Mouse (Mus musculus) left cerebral cortex, postnatal 10 days (tissue): ENCODE data around the gene Igfbp2. TPM values are rescaled to one million over a fixed set of nuclear protein-coding genes. Genes with fewer than 3 reads are reported as not detected.

ENCODE experiments used
- DNase-seq, 2 experiments: peaks; one replicate each; pipeline ENCODE4 v3.0.0; 2021 to 2022; ENCODE audit warnings: low spot score in 2 of 2, mixed read lengths in 1 of 2; ENCODE audit errors: extremely low spot score in 1 of 2
- intact Hi-C: fragments of 180-260 bp; cut with DNase I; formaldehyde crosslinking; loops from one replicate; pipeline ENCODE4 v1.15.1; 2025
- total RNA-seq, 2 experiments: library from RNA; stranded (reverse); gene quantifications; 2 replicates each; pipeline ENCODE4 v1.2.3; 2021

Igfbp2 gene
- total RNA-seq, result 100 to 1,000 TPM; 109 to 114 TPM

DNA sequence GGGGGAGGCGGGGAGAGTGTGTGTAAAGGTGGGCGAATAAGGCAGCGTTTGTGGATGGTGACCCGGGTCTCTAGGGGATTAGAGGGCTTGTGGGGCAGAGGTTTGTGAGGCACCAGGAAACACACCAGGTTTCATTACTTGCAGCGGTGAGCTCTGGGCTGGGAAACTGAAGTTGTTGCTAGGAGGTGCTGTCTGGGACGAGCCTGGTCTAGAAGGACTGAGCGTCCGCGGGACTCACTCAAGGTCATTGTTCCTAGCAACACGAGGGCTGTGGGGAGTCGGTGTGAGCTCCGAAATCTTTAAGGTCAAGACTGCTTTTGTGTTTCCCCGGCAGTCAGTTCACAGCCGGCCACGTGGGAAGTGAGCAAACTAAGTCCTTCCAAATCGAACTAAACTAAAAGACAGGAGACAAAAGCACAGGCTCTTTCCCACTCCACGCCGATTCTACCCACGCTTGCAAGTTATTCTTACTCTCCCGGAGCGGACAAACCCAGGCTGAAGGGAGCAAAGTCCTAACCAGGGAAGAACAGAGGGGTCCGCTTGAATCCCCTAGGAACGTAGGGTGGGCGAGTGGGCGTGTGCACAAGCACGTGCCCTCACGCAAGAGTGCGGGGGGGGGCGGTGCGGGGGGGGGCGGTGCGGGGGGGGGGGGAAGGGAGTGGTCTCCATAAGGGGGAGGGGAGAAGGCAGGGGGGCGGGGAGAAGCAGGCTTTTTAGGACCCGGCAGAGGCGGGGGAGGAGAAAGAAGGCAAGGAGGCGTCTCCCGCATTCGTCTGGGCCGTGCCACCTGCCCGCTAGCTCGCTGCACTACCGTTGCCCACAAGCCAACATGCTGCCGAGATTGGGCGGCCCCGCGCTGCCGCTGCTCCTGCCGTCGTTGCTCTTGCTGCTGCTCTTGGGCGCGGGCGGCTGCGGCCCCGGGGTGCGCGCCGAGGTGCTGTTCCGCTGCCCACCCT lies at the start of gene Igfbp2:
Gene Igfbp2 (plus strand): TSS at position 753 of the 956 bp plus-strand sequence.
- peak in 1 of 2 experiments; percentile 70 for DNase-seq
- intact Hi-C loops, result no loop called here

DNA sequence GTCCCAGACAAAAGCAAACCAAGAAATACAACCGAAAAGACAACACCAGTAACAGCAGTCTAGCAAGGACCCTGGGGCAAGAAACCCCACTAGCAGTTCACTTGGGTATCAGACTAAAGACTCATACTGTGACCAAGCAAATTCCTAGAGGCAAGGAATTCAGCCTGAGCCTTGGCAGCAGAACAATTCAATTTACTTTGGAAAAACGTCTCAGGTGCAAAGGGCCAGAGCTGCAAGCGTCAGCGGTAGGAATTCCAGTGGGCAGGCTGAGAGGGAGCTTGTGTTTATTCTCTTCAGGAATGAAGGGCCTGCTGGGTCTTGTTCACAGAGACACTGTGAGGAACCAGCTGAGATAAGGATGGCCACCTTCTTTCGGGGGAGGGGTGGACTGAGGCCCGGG lies 45.5 kb upstream of the Igfbp2 start:
- DNase-seq, result peak in 1 of 2 experiments; percentile 42
- intact Hi-C loops, result no loop called here

DNA sequence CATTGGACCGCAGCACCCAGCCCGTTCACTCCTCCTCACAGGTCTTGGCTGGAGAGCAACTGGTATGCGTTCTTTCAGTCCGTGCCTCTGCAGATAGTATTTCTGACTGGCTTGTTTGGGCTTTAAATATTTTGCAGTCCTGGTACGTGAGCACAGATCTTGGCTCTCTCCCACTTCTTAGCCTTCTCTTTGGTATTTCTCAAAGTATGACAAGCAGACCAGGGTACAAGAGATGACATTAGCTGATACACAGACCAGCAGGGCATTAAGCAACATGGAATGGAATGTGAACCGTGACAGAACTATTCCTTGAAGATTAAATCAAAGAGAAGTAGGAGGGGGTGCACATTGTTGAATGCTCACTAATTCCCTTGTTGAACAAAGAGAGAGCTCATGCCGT lies 43.6 kb upstream of the Igfbp2 start:
- intact Hi-C loops, result no loop called here
- DNase-seq, result no peak

DNA sequence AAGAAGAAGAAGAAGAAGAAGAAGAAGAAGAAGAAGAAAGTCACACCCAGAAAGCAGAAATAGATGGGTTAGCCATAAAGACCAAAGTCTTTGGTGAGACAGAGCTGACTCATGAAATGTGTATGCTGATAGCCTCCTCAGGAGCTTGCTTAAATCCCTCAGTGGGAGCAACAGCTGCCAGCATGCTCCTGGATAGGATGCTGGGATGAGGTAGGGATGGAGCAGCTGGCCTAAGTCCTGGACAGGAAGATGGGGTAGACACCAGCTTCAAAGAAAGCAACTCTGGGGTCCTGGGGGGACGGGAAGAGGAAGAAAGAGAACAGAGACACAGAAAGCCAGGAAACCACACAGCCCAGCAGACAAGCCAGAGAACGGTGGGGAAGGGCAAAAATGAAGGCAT lies 41.0 kb upstream of the Igfbp2 start:
- intact Hi-C loops, result no loop called here
- DNase-seq, result no peak

DNA sequence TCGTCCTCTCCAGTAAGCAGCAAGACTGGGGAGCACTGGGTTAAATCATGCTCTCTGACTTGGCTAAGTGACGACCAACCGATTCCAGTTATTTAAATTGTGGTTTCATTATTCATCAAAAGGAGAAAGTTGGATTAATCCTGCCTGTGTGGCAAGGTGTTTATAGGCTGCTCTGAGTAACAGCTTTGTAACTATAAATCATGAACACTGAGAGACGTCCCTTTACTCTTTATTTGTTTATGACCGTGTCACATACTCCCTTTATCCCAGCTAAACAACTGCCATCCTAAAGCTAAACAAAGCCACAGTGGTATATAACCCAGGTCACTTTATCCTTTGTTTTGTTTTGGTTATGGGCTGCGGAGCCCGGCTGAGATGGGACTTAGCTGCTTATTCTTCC lies 40.3 kb upstream of the Igfbp2 start:
- intact Hi-C loops, result no loop called here
- no peak for DNase-seq

DNA sequence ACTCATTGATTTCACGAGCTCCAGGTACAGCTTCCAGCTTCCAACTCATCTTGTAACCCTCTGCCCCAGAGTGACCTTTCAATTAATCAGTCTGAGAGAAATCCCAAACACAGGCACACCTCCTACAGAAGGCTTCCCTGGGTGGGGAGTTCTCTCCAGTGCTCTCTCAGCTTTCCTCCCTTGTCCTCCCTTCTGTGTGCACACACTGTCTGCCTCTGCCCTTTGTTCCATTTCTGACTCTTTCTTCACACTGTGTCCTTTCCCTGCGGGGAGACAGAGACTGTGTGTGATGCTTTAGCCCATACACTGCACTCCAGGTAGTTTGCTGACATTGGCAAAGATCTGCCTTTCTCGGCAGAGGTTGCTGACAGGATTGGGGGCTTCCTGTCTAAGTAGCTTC lies 33.6 kb upstream of the Igfbp2 start:
- DNase-seq, result no peak
- intact Hi-C loops, result no loop called here

DNA sequence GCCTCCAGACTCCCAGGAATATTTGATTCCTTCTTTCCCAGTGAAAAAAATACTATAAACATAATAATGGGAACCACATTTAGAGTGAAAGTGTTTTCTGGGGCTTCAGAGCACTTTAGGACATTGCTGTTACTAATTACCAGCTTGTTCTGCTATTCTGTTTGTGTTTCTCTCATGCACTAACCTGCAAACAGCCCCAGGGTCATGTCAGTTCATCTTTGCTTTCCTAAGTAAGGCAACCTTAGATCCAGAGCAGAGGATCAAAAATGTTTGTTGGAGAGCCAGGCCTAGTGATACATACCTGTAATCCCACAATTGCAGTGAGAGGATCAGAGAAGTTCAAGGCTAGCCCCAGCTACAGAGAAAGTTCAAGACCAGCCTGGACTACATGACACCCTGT lies 32.6 kb upstream of the Igfbp2 start:
- intact Hi-C loops, result no loop called here
- no peak for DNase-seq

DNA sequence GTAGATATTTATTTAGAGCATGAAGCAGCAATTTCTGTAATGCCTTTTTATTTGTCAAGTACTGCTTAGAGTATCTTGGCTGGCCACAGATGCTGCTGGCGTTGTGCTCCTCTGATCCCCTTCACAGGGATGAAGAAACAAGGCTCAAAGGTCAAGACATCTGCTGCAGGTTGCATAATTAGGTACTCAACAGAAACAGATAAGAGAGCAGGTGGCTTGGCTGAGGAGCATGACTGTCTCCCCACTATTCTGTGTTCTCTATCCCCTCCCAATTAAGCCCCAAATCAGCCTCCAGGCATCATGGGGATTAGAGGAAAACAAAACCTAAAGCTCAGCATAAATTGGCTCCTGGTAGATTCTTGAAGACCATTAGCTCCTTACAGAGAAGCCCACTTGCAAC lies 32.0 kb upstream of the Igfbp2 start:
- intact Hi-C loops, result no loop called here
- no peak for DNase-seq

DNA sequence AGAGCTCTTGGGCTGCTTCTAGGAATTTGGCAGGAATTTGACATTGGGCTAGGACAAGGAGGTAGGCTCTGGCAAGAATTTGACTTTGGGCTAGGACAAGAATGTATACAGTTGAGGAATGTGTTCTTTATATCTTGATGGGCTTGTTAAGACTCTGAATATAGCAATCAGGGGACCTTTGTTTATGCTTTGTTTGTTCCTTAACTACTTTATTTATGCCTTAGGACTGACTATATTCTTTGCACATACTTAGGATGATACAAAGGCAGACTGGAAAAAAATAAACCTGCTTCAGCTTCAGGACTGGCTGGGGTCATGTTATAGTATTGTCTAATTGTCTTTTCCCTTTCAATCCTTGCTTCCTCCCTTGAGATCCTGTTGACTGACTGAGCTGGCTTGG lies 31.1 kb upstream of the Igfbp2 start:
- DNase-seq, result no peak

DNA sequence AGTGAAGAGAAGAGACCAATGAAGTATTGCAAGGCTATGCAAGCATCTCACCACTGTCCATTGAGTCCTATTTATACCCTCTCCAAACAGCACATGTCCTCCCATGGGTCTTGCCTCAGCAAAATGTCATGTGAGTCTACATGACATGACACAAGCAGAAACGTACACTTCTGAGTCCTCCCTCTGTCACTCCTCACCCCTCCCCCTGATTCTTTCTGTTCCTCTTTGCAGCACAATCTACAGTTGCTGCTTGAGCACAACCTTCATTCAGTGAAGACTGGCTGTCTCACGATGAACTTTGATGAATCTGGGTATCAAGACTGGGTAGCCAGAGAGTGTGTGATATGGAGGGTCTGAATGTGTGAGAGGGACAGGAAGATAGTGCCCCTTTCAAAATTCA lies 28.2 kb upstream of the Igfbp2 start:
- intact Hi-C loops, result no loop called here
- no peak for DNase-seq

More for the DNA sequence above, 31.1 kb upstream of the Igfbp2 start:
- intact Hi-C loops, result no loop called here

DNA sequence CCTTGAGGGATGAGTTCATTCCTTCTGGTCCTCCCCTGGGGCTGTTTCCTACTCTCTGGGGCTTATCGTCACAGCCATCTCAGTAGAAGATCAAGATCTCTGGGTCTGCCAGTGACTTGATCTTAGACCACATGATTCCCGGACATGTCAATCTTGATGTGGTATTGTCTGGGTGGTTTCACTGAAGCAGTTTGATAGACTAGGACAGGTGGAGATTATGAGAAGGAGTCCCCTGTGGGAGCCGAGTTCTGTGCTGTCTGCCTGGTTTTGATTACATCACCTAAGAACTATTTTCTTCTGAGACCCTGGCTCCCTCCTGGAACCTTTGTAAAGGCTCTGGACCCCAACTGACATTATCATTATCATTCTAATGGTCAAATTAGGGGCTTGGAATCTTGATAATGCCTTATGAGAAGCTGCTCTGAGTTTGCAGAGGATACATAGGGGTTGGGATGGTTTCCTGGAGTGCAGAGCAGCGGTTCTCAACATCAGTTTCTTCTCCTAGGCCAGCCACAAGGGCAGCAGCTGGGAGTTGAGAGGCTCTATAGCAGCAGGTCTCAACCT lies 27.1 kb upstream of the Igfbp2 start:
- no peak for DNase-seq
- intact Hi-C loops, result no loop called here

DNA sequence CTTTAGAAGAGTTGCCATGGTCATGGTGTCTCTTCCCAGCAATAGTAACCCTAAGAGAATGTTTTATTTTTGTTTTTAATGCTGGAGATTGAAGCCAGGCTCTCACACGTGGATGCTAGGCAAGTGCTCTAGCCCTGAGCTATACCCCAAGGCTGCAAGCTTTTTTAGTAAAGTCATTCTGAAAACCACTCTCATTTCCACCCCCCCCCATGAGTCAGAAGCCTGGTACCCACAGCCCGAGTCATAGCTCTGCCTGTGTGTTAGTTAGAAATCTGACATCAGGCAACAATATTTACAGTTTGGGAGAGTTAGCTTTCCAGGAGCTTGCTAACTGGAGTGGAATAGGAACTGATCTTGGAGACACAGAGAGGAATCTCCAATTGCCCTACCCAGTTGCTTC lies 25.9 kb upstream of the Igfbp2 start:
- intact Hi-C loops, result no loop called here
- no peak for DNase-seq

DNA sequence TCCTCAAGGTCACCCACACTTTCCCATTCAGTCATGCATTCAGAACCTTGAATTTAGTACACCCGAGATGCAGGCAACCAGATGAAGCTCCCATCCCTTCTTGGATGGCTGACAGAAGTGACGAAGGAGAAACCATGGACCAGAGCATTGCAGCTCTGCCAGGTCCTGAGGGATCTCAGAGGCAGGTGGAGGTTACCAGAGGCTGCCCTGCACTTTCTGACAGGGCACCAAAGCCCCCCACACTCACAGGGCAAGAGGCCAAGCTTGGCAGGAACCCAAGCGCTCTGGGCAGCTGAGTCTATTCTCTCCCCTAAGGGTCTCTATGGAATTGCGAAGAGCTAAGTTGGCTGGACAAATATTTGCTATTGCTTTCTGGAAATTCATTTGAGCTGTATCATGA lies 20.3 kb upstream of the Igfbp2 start:
- peak in 1 of 2 experiments; percentile 39 for DNase-seq
- intact Hi-C loops, result no loop called here

DNA sequence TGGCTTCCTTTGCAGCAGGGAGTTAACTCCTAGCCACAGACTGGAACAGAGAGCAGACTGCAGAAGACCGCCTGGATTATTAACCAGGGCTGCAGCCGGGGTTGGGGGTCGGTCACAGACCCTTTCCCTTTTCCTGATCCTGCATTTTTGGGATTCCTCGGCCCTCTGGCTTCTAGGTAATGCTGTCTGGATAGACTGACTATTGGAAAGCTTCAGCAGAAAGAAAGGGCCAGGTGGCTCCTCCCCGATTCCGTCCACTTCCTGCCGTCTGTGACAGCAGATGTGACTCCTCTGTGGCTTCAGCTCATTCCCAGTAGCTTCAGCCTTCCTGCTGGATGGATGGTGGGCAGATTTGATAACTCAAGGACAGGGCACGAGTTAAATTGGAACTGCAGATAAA lies 19.3 kb upstream of the Igfbp2 start:
- intact Hi-C loops, result no loop called here
- no peak for DNase-seq

DNA sequence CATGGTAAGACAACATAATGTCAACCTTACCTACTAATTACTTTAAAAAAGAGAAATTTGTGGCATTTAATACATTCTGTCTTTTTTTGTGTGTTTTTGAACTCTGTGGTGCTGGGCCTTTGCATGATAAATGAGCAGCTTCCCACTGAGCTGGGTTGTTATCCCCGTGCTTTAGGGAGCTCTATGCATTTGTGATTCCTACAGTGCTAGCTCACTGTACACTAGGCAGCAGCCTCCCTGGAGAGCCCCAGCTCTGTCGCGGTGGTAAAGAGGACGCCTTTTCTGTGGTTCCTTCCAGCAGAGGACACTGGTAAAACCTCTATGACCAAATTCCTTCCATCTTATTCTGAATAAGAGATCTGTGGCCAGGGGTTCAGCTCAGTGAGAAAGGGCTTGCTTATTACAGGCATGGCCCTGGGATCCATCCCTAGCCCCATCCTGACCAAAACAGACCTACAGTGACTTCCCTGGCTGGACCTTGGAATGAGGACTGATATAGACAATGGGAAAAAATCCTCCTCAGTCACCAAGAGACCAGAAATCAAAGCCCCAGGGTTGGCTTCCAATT lies 18.7 kb upstream of the Igfbp2 start:
- DNase-seq, result no peak
- intact Hi-C loops, result no loop called here

DNA sequence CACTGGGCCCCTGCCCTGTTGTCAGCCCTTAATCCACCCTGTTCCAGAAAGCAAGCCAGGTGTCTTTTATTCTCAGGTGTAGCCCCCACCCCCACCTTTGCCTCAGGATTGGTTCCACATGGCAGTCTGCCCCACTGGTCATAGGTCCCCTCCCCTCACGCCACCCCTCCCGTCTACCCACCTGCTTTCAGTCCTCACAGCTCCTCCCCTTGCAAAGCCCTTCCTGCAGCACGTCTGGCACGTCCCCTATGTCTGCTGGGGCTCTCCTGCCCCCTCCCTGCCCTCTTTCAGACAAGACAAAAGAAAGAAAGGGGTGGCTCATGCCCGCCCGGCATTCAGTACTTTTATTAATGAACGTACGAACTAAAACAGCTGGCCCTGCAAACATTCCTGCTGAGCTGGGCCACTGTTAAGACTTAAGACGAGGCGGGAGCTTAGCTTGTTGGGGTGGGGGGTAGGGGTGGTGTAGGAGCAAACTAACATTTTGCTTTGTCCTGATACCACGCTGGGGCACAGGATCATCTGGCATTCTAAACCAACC lies 18.2 kb upstream of the Igfbp2 start:
- no peak for DNase-seq
- intact Hi-C loops, result no loop called here

DNA sequence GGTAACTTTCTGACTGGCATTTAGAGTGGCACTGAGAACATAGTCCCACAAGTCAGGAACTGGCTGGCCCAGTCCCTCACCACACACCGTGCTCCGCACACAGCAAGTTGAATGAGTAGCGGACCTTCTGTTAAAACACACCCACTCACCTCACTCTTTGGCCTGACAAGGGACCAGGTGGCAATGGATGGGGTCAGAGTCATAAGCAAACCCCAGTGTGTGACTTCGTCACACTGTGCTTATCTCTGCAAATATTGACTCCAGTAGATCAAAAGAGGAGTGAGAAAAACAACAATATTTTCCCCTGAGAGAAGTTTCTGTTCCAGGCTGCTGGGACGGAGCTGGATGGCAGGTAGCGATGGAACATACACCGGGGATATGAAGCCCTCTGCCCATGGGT lies 15.0 kb upstream of the Igfbp2 start:
- DNase-seq, result no peak
- intact Hi-C loops, result no loop called here

DNA sequence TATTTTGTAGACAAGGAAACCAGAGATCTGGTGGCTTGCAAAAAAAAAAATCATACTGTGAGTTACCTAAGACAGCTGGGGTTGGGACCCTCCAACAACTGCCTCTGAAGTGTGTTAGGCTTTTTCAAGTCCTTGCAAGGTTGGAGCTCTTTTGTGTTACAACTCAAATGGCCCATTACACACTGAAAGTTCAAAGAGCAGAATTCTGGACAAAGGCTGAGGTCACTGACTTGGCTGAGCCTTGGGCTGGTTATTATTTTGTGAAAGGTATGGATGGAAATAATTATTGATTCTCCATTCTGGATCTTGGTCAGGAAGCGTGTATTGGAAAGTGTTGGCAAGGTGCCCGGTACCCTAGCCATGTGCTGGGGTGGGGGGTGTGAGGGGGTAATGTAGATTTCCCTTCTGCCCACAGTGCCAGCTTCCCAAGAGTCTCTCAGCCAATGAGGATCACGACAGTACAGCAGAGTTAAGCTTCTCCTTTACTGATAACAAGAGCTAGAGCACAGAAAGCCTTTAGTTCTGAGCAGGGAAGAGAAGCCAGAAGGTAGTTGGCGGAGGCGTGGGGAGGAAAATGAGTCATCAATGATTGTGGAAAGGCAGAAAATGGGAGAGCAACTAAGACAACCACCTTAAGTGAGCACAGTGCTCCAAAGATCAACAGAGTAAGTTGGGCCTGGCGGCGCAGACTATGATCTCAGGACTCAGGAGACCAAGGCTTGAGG lies 14.2 kb upstream of the Igfbp2 start:
- intact Hi-C loops, result no loop called here
- peak in 1 of 2 experiments; percentile 34 for DNase-seq

DNA sequence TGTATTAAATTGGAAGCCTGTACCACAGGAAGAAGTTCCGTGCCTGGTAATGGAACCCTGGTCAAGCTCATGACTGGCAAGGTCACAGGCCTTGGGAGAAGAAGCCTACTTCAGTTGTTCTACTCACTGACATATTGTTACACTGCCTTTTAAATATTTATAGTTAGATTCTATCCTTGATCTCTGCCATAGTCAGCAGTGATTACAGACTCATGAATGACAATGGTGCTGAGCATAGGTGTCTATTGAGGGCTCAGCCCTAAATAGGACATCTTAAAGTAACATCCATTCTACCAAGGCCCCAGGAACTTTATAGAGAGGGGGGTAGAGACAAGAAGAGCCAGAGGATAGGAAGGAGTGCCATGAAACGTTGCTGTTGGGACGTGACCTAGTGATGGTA lies 13.2 kb upstream of the Igfbp2 start:
- no peak for DNase-seq
- intact Hi-C loops, result no loop called here
